Mouse (Mus musculus) heart, embryonic 11.5 days (tissue): ENCODE data around the gene Fbxl17. TPM values are rescaled to one million over a fixed set of nuclear protein-coding genes. Genes with fewer than 3 reads are reported as not detected.

Experiments
- ATAC-seq: fragments of 200-750 bp; cut with Nextera tagmentation; replicated peaks from 2 replicates; pipeline ENCODE4 v1.8.0; 2017; ENCODE audit warnings: moderate library complexity; ENCODE audit not compliant: insufficient number of reproducible peaks, low FRiP score, low TSS enrichment
- H3K27ac ChIP-seq: fragments of 300-500 bp; sonication (generic); 2 replicates; pipeline ENCODE4 v1.5.1; 2014; ENCODE audit warnings: mild to moderate bottlenecking, low read depth, low read length
- H3K27me3 ChIP-seq: fragments of 300-500 bp; sonication (generic); 2 replicates; pipeline ENCODE4 v1.6.1; 2014; ENCODE audit warnings: mild to moderate bottlenecking, low read length, mixed read lengths; ENCODE audit not compliant: control insufficient read depth, insufficient read depth
- H3K36me3 ChIP-seq: fragments of 300-500 bp; sonication (generic); 2 replicates; pipeline ENCODE4 v1.6.1; 2014; ENCODE audit warnings: mild to moderate bottlenecking, low read length, moderate library complexity, mixed read lengths; ENCODE audit not compliant: control insufficient read depth, insufficient read depth
- H3K4me1 ChIP-seq: fragments of 300-500 bp; sonication (generic); 2 replicates; pipeline ENCODE4 v1.6.1; 2014; ENCODE audit warnings: low read length; ENCODE audit not compliant: control insufficient read depth, insufficient read depth
- H3K4me2 ChIP-seq: fragments of 300-500 bp; sonication (generic); 2 replicates; pipeline ENCODE4 v1.6.1; 2014; ENCODE audit warnings: mild to moderate bottlenecking, moderate library complexity
- H3K4me3 ChIP-seq: fragments of 300-500 bp; sonication (generic); 2 replicates; pipeline ENCODE4 v1.5.1; 2014; ENCODE audit warnings: low read depth, low read length
- H3K9ac ChIP-seq: fragments of 300-500 bp; sonication (generic); 2 replicates; pipeline ENCODE4 v1.6.1; 2014; ENCODE audit warnings: mild to moderate bottlenecking, low read depth, low read length, moderate library complexity
- H3K9me3 ChIP-seq: fragments of 300-500 bp; sonication (generic); replicated peaks from 2 replicates; pipeline ENCODE4 v1.6.1; 2016; ENCODE audit warnings: low read length; ENCODE audit not compliant: control insufficient read depth
- WGBS: fragments of 180-500 bp; shearing (Covaris S2); extraction: QIAGEN DNeasy Blood & Tissue Kit; methylation state at CpG from one replicate; pipeline ENCODE4 v1.1.7; 2014; ENCODE audit not compliant: insufficient replicate concordance; 5-methylcytosine and 5-hydroxymethylcytosine counted together
- microRNA-seq: library from miRNA; unstranded; fragments of <30 nt; microRNA quantifications from one replicate; pipeline ENCODE4, GENCODE M21; 2016; ENCODE audit warnings: borderline number of aligned reads
- polyA plus RNA-seq: library from polyadenylated mRNA; unstranded; fragments of >200 nt; fragmentation: Nextera tagmentation; extraction: Ambion mirVana; gene quantifications from 2 replicates; pipeline ENCODE4 v1.2.1, GENCODE M21; 2014

The Fbxl17 gene
- polyA plus RNA-seq, 1 experiment from 2014 or later: 6.4 TPM

DNA sequence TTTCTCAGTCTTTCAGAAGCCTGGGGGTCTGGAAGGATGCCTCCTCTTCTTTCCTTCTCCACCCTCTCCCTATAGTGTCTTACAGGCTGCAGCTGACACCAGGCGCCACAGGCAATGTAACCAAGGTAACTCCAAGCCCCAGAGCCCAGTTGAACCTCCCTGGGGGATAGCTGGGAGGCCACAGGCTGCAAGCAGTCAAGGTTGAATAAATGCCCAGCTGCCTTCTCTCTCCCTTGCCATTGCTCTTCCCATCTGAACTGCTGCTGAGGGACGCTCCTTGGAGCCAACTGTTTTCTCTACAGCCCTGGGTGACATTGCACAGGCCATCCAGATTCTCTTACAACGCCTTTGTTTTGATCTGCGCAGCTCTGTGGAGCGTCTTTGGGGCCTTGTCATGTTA, 491.5 kb downstream of the Fbxl17 start:
- no peak overlapping the region for H3K9ac ChIP-seq
- H3K36me3 ChIP-seq: no peaks in the 10 kb centered on the region
- H3K4me2 ChIP-seq: no peak overlapping the region
- H3K9me3 ChIP-seq: no peaks in the 10 kb centered on the region
- H3K4me1 ChIP-seq: peaks cover 10% of the 10 kb centered on the region; the same call in 1 of the 2 replicates
- WGBS: 44% methylated on average over 5 of the region's 5 CpGs
- H3K4me3 ChIP-seq: no peak overlapping the region
- H3K27me3 ChIP-seq: no peaks in the 10 kb centered on the region
- no peak for ATAC-seq
- H3K27ac ChIP-seq: no peak overlapping the region

DNA sequence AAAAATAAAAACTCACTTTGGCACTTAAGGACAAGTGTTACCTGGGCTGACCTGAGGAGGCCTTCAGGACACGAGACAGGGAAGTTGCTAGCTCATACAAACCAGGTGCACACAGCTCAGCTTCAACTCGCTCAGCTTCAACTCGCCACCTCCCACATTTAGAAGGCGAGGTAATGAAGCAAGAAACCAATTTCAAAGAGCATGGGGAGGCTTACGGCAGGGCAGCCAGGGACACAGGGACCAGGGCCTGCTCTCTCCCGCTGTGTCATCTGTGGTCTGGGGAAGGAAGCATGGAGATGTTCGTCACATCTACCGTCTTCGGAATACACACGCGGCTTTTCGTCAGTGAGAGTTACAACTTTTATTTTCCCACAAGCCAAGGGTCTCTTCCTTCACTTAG, 491.9 kb downstream of the Fbxl17 start:
- H3K27ac ChIP-seq: no peak overlapping the region
- no peaks in the 10 kb centered on the region for H3K36me3 ChIP-seq
- H3K4me3 ChIP-seq: no peak overlapping the region
- no peak overlapping the region for H3K9ac ChIP-seq
- WGBS: 75% methylated on average over 12 of the region's 12 CpGs
- no peaks in the 10 kb centered on the region for H3K9me3 ChIP-seq
- no peaks in the 10 kb centered on the region for H3K27me3 ChIP-seq
- H3K4me1 ChIP-seq: peaks cover 10% of the 10 kb centered on the region; the same call in 1 of the 2 replicates
- no peak overlapping the region for H3K4me2 ChIP-seq
- ATAC-seq: no peak

Small RNA genes lying within 50 kb of the gene (microRNA-seq; reads per million reads assigned to microRNA genes)
- gene Gm24813: not detected
